Comparison of ENCODE assay signal across 3 mouse cellular contexts in genomic region chr10:24327265-24327664, GRCm38 (mm10).
DNase-seq lines count a peak whose midpoint lies in the region; TF ChIP-seq lines count a peak whose summit lies in the region.
"Not testable (repeated sequence)": the region's sequence is repeated elsewhere in the genome, so short reads cannot be mapped to it uniquely, and the experiment has no call there.

No protein-coding gene starts in this region.

- TF ChIP-seq POLR2A in ES-Bruce4 (IDR thresholded peaks at IDR 0.05; ENCODE audit: insufficient read depth, low read length): not testable (repeated sequence)

- not testable (repeated sequence) for H3K9ac ChIP-seq in ES-Bruce4 (ENCODE audit: low read depth, poor library complexity, severe bottlenecking)

- peak; percentile 69; the same call in 1 of the 2 replicates for TF ChIP-seq EP300 in ES-Bruce4 (IDR thresholded peaks at IDR 0.05; ENCODE audit: insufficient read depth, low read depth, low read length)

- TF ChIP-seq CTCF in ES-Bruce4 (IDR thresholded peaks at IDR 0.05; ENCODE audit: low read depth, low read length): not testable (repeated sequence)

- H3K27ac ChIP-seq in ES-Bruce4 (ENCODE audit: insufficient read depth, low read length): not testable (repeated sequence)

- DNase-seq in ES-CJ7 (ENCODE audit: low read depth, low spot score): peak; percentile 33
- DNase-seq in R1 (ENCODE audit: low read depth, low spot score): peak; percentile 66

- H3K4me3 ChIP-seq in ES-Bruce4 (ENCODE audit: low read depth, low read length): not testable (repeated sequence)

- H3K27me3 ChIP-seq in ES-Bruce4 (ENCODE audit: control insufficient read depth, insufficient read depth, low read length, poor library complexity, severe bottlenecking): not testable (repeated sequence)

- not testable (repeated sequence) for H3K9me3 ChIP-seq in ES-Bruce4 (replicated peaks; ENCODE audit: control insufficient read depth, insufficient read depth, low read length, poor library complexity, severe bottlenecking)

- H3K36me3 ChIP-seq in ES-Bruce4 (ENCODE audit: control insufficient read depth, insufficient read depth, low read length, poor library complexity, severe bottlenecking): not testable (repeated sequence)

- not testable (repeated sequence) for H3K4me1 ChIP-seq in ES-Bruce4 (ENCODE audit: control insufficient read depth, insufficient read depth, low read length)
